23 mouse cellular contexts compared by ENCODE assay signal in genomic region chr1:181012416-181012815, GRCm38 (mm10). TPM values are rescaled to one million over a fixed set of nuclear protein-coding genes. Genes with fewer than 3 reads are reported as not detected.
"Had no signal": no experiment of that assay in that cellular context is flagged by ENCODE, and none has a peak within 500 bp of the region (broad histone marks: within the 10 kb centered on the region; RNA-seq: fewer than 3 reads in every experiment).

No protein-coding gene starts in this region.

- H3K4me3 ChIP-seq: liver, embryonic 15.5 days; lung, embryonic 15.5 days; megakaryocyte, embryonic 14.5 days; midbrain, embryonic 13.5 days; midbrain, embryonic 15.5 days; neural tube, embryonic 12.5 days; stomach, embryonic 15.5 days had no signal

- H3K27me3 ChIP-seq: lung, embryonic 15.5 days; midbrain, embryonic 15.5 days; neural tube, embryonic 12.5 days; stomach, embryonic 15.5 days had no signal

- H3K9ac ChIP-seq: liver, embryonic 15.5 days; liver, postnatal 0 days; lung, embryonic 15.5 days; midbrain, embryonic 13.5 days; midbrain, embryonic 15.5 days; neural tube, embryonic 12.5 days; stomach, embryonic 15.5 days had no signal

- ATAC-seq: liver, postnatal 0 days; lung, postnatal 0 days; midbrain, embryonic 13.5 days; midbrain, embryonic 15.5 days had no signal

- DNase-seq: liver, postnatal 0 days; lung, adult 2 months; lung, postnatal 14 days; lung, postnatal 36 days; right cerebral cortex, postnatal 14 days; thymus, adult 18-20 months; thymus, postnatal 14 days; thymus, postnatal 36 days had no signal

- H3K27ac ChIP-seq: liver, embryonic 15.5 days; lung, embryonic 15.5 days; macrophage; midbrain, embryonic 13.5 days; midbrain, embryonic 15.5 days; neural tube, embryonic 12.5 days; stomach, embryonic 15.5 days had no signal

- H3K9me3 ChIP-seq: liver, embryonic 15.5 days; lung, embryonic 15.5 days; megakaryocyte, embryonic 14.5 days; midbrain, embryonic 13.5 days; midbrain, embryonic 15.5 days; neural tube, embryonic 12.5 days; stomach, embryonic 15.5 days had no signal

- H3K36me3 ChIP-seq: liver, embryonic 15.5 days; lung, embryonic 15.5 days; midbrain, embryonic 13.5 days; midbrain, embryonic 15.5 days; neural tube, embryonic 12.5 days; stomach, embryonic 15.5 days had no signal

- H3K4me2 ChIP-seq: liver, embryonic 15.5 days; lung, embryonic 15.5 days; midbrain, embryonic 11.5 days; midbrain, embryonic 13.5 days; midbrain, embryonic 15.5 days; neural tube, embryonic 12.5 days; stomach, embryonic 15.5 days had no signal

RNA-seq across cellular contexts. Expression of gene 9130409I23Rik, which starts 38.6 kb away (rescaled TPM):
- total RNA-seq: megakaryocyte progenitor cell, adult 5-6 weeks; midbrain, postnatal 0 days; monocyte, adult 5-6 weeks; neutrophil, adult 5-6 weeks had no signal
- polyA plus RNA-seq: lung, adult 2 months; lung, embryonic 15.5 days; lung, postnatal 0 days; macrophage; midbrain, embryonic 11.5 days; midbrain, embryonic 15.5 days; midbrain, postnatal 0 days; neural tube, embryonic 12.5 days; neural tube, embryonic 14.5 days; stomach, embryonic 15.5 days had no signal
